Mouse (Mus musculus) lung, embryonic 15.5 days (tissue): ENCODE measurements around the gene Gm3285. TPM values are rescaled to one million over a fixed set of nuclear protein-coding genes. Genes with fewer than 3 reads are reported as not detected.
A peak's percentile ranks its signal among the peaks of the same experiment; 100 is the strongest.

ENCODE experiments used
- ATAC-seq: fragments of 200-750 bp; cut with Nextera tagmentation; 2 replicates; pipeline ENCODE4 v1.8.0; 2017; ENCODE audit warnings: moderate number of reproducible peaks, borderline replicate concordance; ENCODE audit not compliant: low FRiP score, low TSS enrichment; ENCODE audit errors: extremely low read depth
- H3K27ac ChIP-seq: fragments of 300-500 bp; sonication (generic); 2 replicates; pipeline ENCODE4 v1.5.1; 2015; ENCODE audit warnings: moderate library complexity, mild to moderate bottlenecking, inconsistent platforms
- H3K27me3 ChIP-seq: fragments of 300-500 bp; sonication (generic); 2 replicates; pipeline ENCODE4 v1.6.1; 2015; ENCODE audit warnings: inconsistent platforms
- H3K36me3 ChIP-seq: fragments of 300-500 bp; sonication (generic); 2 replicates; pipeline ENCODE4 v1.6.1; 2015; ENCODE audit warnings: inconsistent platforms
- H3K4me1 ChIP-seq: fragments of 300-500 bp; sonication (generic); 2 replicates; pipeline ENCODE4 v1.6.1; 2015; ENCODE audit warnings: inconsistent platforms
- H3K4me2 ChIP-seq: fragments of 300-500 bp; sonication (generic); 2 replicates; pipeline ENCODE4 v1.6.1; 2015; ENCODE audit warnings: inconsistent platforms, mild to moderate bottlenecking, moderate library complexity
- H3K4me3 ChIP-seq: fragments of 300-500 bp; sonication (generic); 2 replicates; pipeline ENCODE4 v1.5.1; 2015; ENCODE audit warnings: mild to moderate bottlenecking, inconsistent platforms
- H3K9ac ChIP-seq: fragments of 300-500 bp; sonication (generic); 2 replicates; pipeline ENCODE4 v1.6.1; 2015; ENCODE audit warnings: inconsistent platforms
- H3K9me3 ChIP-seq: fragments of 300-500 bp; sonication (generic); 2 replicates; pipeline ENCODE4 v1.6.1; 2016; ENCODE audit warnings: inconsistent platforms
- WGBS: fragments of 180-500 bp; shearing (Covaris S2); methylation state at CpG from one replicate; pipeline ENCODE4 v1.1.7; 2015; 5-methylcytosine and 5-hydroxymethylcytosine counted together
- polyA plus RNA-seq: library from polyadenylated mRNA; unstranded; fragments of >200 nt; fragmentation: Nextera tagmentation; extraction: Ambion mirVana; gene quantifications from 2 replicates; pipeline ENCODE4 v1.2.1, GENCODE M21; 2015

The Gm3285 gene
- polyA plus RNA-seq = not detected in 2 replicates

GRCm38 (mm10) chr10:77861675-77862074 is at the start of gene Gm3285:
TSS of gene Gm3285 (plus strand) at chr10:77861975.
- no peak within 1 kb of the TSS for H3K27ac ChIP-seq
- WGBS = 45% methylated on average over 7 of the region's 7 CpGs
- H3K36me3 ChIP-seq = no peaks in the 10 kb centered on the region
- no peaks in the 10 kb centered on the region for H3K9me3 ChIP-seq
- H3K4me2 ChIP-seq = no peak within 1 kb of the TSS
- H3K9ac ChIP-seq = no peak within 1 kb of the TSS
- H3K27me3 ChIP-seq = peaks cover 15% of the 10 kb centered on the region
- no peak for ATAC-seq
- no peaks in the 10 kb centered on the region for H3K4me1 ChIP-seq
- H3K4me3 ChIP-seq = no peak within 1 kb of the TSS

DNA sequence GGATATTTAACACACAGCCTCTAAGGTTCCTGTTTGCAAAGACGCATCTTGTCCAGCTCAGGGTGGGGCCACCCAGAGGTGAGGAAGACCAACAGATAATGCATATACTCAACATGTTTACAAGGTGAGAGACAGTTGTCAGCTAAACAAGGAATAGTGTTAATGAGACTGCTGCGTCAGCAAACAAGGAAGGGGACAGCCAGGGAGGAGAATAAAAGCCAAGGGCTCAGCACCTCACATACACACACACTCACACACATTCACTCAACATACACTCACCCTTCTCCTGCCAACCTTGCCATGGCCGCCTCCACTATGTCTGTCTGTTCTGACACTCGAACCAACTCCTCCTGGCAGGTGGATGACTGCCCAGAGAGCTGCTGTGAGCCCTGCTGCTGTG is 47.4 kb upstream of the Gm3285 start, which contains the start of gene Gm2696:
Gm2696 (plus strand) TSS at position 301 of the 400 bp plus-strand sequence.
- Histone ChIP-seq H3K4me3 (no peak within 1 kb of the TSS), H3K36me3 (no peaks in the 10 kb centered on the region), H3K4me1 (no peaks in the 10 kb centered on the region), H3K9ac (no peak within 1 kb of the TSS), H3K9me3 (no peaks in the 10 kb centered on the region), H3K27me3 (peaks cover 5% of the 10 kb centered on the region; the same call in 1 of the 2 replicates), H3K4me2 (no peak within 1 kb of the TSS), H3K27ac (no peak within 1 kb of the TSS)
- WGBS = 34% methylated on average over 4 of the region's 4 CpGs
- no peak for ATAC-seq

GRCm38 (mm10) chr10:77815514-77815913 is 46.3 kb upstream of the Gm3285 start:
- H3K36me3 ChIP-seq = no peaks in the 10 kb centered on the region
- H3K4me2 ChIP-seq = no peak overlapping the region
- 24% methylated on average over 5 of the region's 5 CpGs for WGBS
- no peak for ATAC-seq
- no peak overlapping the region for H3K4me3 ChIP-seq
- H3K9me3 ChIP-seq = no peaks in the 10 kb centered on the region
- peaks cover 5% of the 10 kb centered on the region; the same call in 1 of the 2 replicates for H3K27me3 ChIP-seq
- H3K27ac ChIP-seq = no peak overlapping the region
- H3K9ac ChIP-seq = no peak overlapping the region
- H3K4me1 ChIP-seq = no peaks in the 10 kb centered on the region

DNA sequence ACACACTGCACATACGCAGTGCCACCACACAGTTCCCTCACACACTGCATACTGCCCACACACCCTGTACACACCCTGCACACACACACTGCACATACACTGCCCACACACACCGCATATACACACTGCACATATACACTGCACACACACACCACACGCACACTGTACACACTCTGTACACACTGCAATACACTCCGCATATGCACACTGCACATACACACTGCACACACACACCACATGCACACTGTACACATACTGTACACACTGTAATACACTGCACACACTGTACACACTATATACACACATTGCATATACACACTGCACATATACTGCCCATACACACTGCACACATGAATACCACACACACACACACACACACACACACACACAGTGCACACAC is 43.3 kb upstream of the Gm3285 start:
- H3K4me3 ChIP-seq = no peak overlapping the region
- no peaks in the 10 kb centered on the region for H3K4me1 ChIP-seq
- H3K36me3 ChIP-seq = no peaks in the 10 kb centered on the region
- 94% methylated on average over 4 of the region's 4 CpGs for WGBS
- no peak overlapping the region for H3K9ac ChIP-seq
- H3K9me3 ChIP-seq = no peaks in the 10 kb centered on the region
- H3K4me2 ChIP-seq = no peak overlapping the region
- ATAC-seq = 0 out of 2 replicates have a peak, but pooled peaks have one; percentile 27
- H3K27ac ChIP-seq = no peak overlapping the region
- H3K27me3 ChIP-seq = peaks cover 5% of the 10 kb centered on the region; the same call in 1 of the 2 replicates

DNA sequence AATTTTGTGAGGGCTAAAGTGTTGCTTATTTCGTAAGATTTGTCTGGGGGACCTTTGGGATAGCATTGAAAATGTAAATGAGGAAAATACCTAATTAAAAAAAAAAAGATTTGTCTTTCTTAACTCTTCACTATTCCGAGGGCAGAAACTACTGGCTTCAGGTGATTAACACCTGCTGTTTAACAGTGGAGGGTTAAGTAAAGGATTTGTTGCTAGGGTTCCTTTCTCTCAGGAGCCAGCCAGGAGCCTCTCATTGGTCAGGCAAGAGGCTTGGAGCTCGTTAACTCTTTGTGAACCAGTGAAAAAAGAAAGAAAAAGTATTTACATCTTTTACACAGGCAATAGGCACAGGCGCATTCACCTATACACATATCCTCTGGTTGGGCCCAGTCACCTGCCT is 42.6 kb upstream of the Gm3285 start:
- Histone ChIP-seq H3K4me1 (no peaks in the 10 kb centered on the region), H3K9me3 (no peaks in the 10 kb centered on the region), H3K27me3 (no peaks in the 10 kb centered on the region), H3K4me3 (no peak overlapping the region), H3K27ac (no peak overlapping the region), H3K36me3 (no peaks in the 10 kb centered on the region), H3K4me2 (no peak overlapping the region), H3K9ac (no peak overlapping the region)
- no peak for ATAC-seq
- 34% methylated on average over 4 of the region's 4 CpGs for WGBS

DNA sequence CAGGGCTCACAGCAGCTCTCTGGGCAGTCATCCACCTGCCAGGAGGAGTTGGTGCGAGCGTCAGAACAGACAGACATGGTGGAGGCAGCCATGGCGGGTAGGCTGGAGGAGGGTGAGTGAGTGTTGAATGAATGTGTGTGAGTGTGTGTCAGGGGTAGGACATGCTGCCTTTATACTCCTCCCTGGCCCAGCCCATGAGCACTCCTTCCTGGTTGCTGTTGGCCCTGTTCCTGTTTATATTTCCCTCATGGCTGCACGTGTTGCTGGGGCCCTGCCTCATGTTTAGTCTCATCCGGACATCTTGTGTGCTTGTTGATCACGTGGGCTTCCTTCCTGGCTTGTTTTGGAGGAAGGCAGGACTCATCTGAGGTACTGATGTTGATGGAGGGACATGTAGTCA is 34.8 kb upstream of the Gm3285 start, which contains the start of gene Krtap10-4:
Krtap10-4 (minus strand) TSS at position 145 of the 400 bp plus-strand sequence.
- no peak within 1 kb of the TSS for H3K9ac ChIP-seq
- no peaks in the 10 kb centered on the region for H3K36me3 ChIP-seq
- 40% methylated on average over 6 of the region's 6 CpGs for WGBS
- H3K4me1 ChIP-seq = no peaks in the 10 kb centered on the region
- H3K4me3 ChIP-seq = no peak within 1 kb of the TSS
- ATAC-seq = no peak; the same call in 1 of the 2 replicates
- no peak within 1 kb of the TSS for H3K4me2 ChIP-seq
- no peaks in the 10 kb centered on the region for H3K27me3 ChIP-seq
- no peaks in the 10 kb centered on the region for H3K9me3 ChIP-seq
- no peak within 1 kb of the TSS for H3K27ac ChIP-seq

DNA sequence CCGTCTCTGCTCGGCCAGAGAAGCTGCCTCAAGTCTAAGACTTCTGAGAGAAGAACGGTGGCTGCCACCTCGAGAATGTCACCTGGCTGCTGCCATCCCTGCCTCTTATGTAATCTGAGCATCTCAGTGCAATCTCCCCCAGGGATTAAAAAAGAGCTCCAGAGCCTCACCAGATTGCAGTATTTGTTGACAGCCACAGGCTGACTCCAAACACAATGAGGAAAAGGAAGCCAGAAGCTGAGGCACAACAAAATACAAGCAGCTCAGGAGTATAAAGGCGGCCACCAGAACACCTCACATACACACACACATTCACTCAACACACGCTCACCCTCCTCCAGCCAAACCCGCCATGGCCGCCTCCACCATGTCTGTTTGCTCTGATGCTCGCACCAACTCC is 26.1 kb upstream of the Gm3285 start, which contains the start of gene Krtap10-10:
Krtap10-10 (plus strand) TSS at position 301 of the 400 bp plus-strand sequence.
- Histone ChIP-seq H3K9ac (no peak within 1 kb of the TSS), H3K9me3 (no peaks in the 10 kb centered on the region), H3K27ac (no peak within 1 kb of the TSS), H3K4me3 (no peak within 1 kb of the TSS), H3K27me3 (no peaks in the 10 kb centered on the region), H3K36me3 (no peaks in the 10 kb centered on the region), H3K4me2 (no peak within 1 kb of the TSS), H3K4me1 (no peaks in the 10 kb centered on the region)
- 54% methylated on average over 9 of the region's 9 CpGs for WGBS
- ATAC-seq = no peak

DNA sequence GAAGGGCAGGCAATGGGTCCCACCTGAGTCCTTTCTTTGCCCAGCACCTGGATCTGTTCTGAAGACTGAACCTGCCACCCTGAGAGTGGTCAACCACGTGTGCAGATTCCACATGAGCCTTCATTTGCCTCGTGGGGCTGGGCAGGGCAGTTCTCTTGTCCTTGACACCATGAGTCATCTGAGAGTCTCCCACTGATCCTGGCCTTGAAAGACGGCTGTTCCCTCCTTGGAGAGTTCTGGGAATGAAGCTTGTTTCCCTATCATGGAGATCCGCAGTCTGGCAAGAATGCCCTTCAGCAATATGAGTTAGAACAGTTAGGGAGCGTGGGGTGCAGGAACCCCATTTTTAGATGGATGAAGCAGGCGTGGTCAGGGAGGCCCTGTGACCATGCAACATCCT is 22.8 kb upstream of the Gm3285 start:
- Histone ChIP-seq H3K4me3 (no peak overlapping the region), H3K27me3 (no peaks in the 10 kb centered on the region), H3K27ac (no peak overlapping the region), H3K9me3 (no peaks in the 10 kb centered on the region), H3K4me2 (no peak overlapping the region), H3K4me1 (no peaks in the 10 kb centered on the region), H3K9ac (no peak overlapping the region), H3K36me3 (no peaks in the 10 kb centered on the region)
- no peak for ATAC-seq
- 66% methylated on average over 6 of the region's 6 CpGs for whole genome bisulfite sequencing

DNA sequence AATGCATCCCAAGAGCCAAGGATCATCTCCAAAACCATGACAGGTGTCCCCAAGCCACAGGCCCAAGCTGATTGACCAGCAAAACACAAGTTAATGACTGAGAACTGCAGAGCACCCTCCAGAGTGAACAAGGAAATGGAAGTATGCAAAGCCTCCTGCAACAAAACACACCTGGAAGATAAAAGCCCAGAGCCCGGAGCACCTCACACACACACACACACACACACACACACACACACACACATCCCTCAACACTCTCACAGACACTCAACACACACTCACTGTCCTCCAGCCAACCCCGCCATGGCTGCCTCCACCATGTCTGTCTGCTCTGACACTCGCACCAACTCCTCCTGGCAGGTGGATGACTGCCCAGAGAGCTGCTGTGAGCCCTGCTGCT is 15.3 kb upstream of the Gm3285 start, which contains the start of gene Gm36176:
Gm36176 (plus strand) TSS at position 301 of the 400 bp plus-strand sequence.
- Histone ChIP-seq H3K4me2 (no peak within 1 kb of the TSS), H3K27ac (no peak within 1 kb of the TSS), H3K4me3 (no peak within 1 kb of the TSS), H3K27me3 (no peaks in the 10 kb centered on the region), H3K4me1 (no peaks in the 10 kb centered on the region), H3K9me3 (no peaks in the 10 kb centered on the region), H3K36me3 (no peaks in the 10 kb centered on the region), H3K9ac (no peak within 1 kb of the TSS)
- no peak for ATAC-seq
- 56% methylated on average over 3 of the region's 3 CpGs for WGBS

GRCm38 (mm10) chr10:77846961-77847360 is 14.8 kb upstream of the Gm3285 start:
- Histone ChIP-seq H3K27ac (no peak overlapping the region), H3K27me3 (no peaks in the 10 kb centered on the region), H3K9ac (no peak overlapping the region), H3K4me2 (no peak overlapping the region), H3K36me3 (no peaks in the 10 kb centered on the region), H3K9me3 (no peaks in the 10 kb centered on the region), H3K4me1 (no peaks in the 10 kb centered on the region), H3K4me3 (no peak overlapping the region)
- 7% methylated on average over 2 of the region's 2 CpGs for WGBS
- ATAC-seq = no peak

DNA sequence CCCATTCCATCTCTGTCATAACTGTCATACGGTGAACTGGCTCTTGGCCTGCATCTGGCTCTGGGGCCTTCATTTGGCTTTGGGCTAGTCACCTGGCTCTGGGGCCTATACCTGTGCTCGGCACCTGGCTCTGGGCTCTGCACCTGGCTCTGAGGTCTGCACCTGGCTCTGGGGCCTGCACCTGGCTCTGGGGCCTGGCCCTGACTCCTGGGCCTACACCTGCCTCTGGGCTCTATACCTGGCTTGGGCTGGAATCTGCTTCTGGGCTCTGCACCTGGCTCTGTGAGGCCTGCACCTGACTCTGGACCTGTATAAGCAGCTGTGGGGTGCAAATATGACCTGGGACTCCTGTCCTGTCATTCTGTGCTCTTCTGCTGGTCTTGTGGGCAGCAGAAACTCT is 14.2 kb upstream of the Gm3285 start:
- Histone ChIP-seq H3K4me3 (no peak overlapping the region), H3K27ac (no peak overlapping the region), H3K9me3 (no peaks in the 10 kb centered on the region), H3K4me2 (no peak overlapping the region), H3K27me3 (no peaks in the 10 kb centered on the region), H3K36me3 (no peaks in the 10 kb centered on the region), H3K4me1 (no peaks in the 10 kb centered on the region), H3K9ac (no peak overlapping the region)
- WGBS = 73% methylated on average over 2 of the region's 2 CpGs
- 0 out of 2 replicates have a peak, but pooled peaks have one; percentile 31 for ATAC-seq

- H3K27ac ChIP-seq = no peak within 1 kb of the TSS
- H3K36me3 ChIP-seq = no peaks in the 10 kb centered on the region
- no peak for ATAC-seq
- no peak within 1 kb of the TSS for H3K4me3 ChIP-seq
- H3K27me3 ChIP-seq = no peaks in the 10 kb centered on the region
- no peaks in the 10 kb centered on the region for H3K4me1 ChIP-seq
- WGBS = 59% methylated on average over 9 of the region's 9 CpGs
- H3K9me3 ChIP-seq = no peaks in the 10 kb centered on the region
- no peak within 1 kb of the TSS for H3K4me2 ChIP-seq
- H3K9ac ChIP-seq = no peak within 1 kb of the TSS
Measured at GRCm38 (mm10) chr10:77852559-77852958, 9.2 kb upstream of the Gm3285 start, which contains the start of gene Gm10318. TSS of gene Gm10318 (plus strand) at chr10:77852859.
